ENCODE assay signal across 8 mouse cellular contexts in the genomic region with DNA sequence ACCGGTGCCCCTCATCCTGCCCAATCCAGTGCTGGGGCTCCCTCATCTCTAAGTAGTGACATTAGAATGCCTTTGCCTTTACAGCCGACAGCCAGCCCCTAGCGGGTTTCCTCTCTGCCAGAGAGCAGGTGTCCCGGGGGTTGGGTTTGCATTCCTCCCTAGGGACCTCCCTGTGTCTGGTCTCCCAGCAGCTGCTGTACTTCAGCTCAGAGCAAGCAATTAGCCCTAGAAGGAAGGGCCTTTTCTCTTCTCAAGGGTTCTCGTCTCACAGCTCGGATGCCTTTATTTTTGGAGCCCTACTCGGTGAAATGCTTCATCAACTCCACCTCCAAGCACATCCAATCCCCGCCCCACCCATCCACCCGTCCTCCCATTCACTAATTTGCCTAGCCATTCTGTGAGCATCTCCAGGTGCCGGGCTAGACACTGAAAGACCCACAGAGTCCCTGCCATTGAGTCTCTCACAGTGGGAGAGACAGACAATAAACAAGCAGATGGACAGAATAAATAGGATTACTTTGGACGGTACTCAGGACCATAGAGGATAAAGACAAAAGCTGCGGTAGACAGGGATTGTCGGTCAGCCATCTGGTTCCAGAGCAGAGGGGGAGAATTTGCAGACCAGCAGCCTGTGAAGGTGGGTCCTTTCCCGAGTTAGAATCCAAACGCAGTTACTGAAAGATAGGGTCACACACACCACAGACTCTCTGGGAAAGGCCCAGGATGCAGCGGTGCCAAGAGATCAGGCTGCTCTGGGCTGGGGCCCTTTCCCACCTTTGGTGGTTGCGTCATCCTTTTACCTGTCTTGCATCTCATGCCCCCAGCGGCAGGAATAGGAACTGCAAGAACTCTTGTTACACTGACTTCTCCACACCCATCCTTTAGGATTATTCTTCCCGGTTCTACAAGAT. TPM values are rescaled to one million over a fixed set of nuclear protein-coding genes. Genes with fewer than 3 reads are reported as not detected.
A peak's percentile ranks its signal among the peaks of the same experiment; 100 is the strongest.
DNase-seq lines count a peak whose midpoint lies in the region; ATAC-seq and TF ChIP-seq lines count a peak whose summit lies in the region.

No protein-coding gene starts in this region.

- no peaks in the 10 kb centered on the region for H3K9me3 ChIP-seq in kidney, embryonic 14.5 days (ENCODE audit: control insufficient read depth, low read length)
- H3K9me3 ChIP-seq in liver, postnatal 0 days (ENCODE audit: low read length) = no peaks in the 10 kb centered on the region

- WGBS in kidney, embryonic 14.5 days = 40% methylated on average over 19 of the region's 19 CpGs
- WGBS in liver, postnatal 0 days (ENCODE audit: insufficient replicate concordance) = 34% methylated on average over 19 of the region's 19 CpGs

- no peak overlapping the region for H3K27ac ChIP-seq in kidney, embryonic 14.5 days (ENCODE audit: low read depth, low read length)
- 0 out of 2 replicates have a peak overlapping the region, but pooled peaks have one; percentile 16 for H3K27ac ChIP-seq in liver, postnatal 0 days (ENCODE audit: low read depth)

- H3K4me1 ChIP-seq in kidney, embryonic 14.5 days (ENCODE audit: control insufficient read depth, insufficient read depth, low read length) = 0 out of 2 replicates have a peak, but pooled peaks cover 3% of the 10 kb centered on the region
- 0 out of 2 replicates have a peak, but pooled peaks cover 4% of the 10 kb centered on the region for H3K4me1 ChIP-seq in liver, postnatal 0 days (ENCODE audit: insufficient read depth)

- peak; percentile 65 for DNase-seq in kidney, adult 18-20 months
- peak; percentile 38 for DNase-seq in MN1 (ENCODE audit: low spot score)
- peak; percentile 78 to 86 for DNase-seq in cerebellum, postnatal 36 days
- DNase-seq in heart, postnatal 4 days = peak; percentile 66
- DNase-seq in liver, postnatal 0 days = peak; percentile 69
- peak; percentile 70 for DNase-seq in right cerebral cortex, postnatal 14 days

- TF ChIP-seq CTCF in liver, postnatal 0 days (IDR thresholded peaks at IDR 0.05; ENCODE audit: low read depth) = peak; percentile 76

- no peak overlapping the region for H3K4me3 ChIP-seq in kidney, embryonic 14.5 days (ENCODE audit: low read length)
- H3K4me3 ChIP-seq in liver, postnatal 0 days (ENCODE audit: low read depth, low read length) = no peak overlapping the region

- no peaks in the 10 kb centered on the region for H3K27me3 ChIP-seq in kidney, embryonic 14.5 days (ENCODE audit: control insufficient read depth, insufficient read depth, low read length)
- no peaks in the 10 kb centered on the region for H3K27me3 ChIP-seq in liver, postnatal 0 days (ENCODE audit: insufficient read depth, low read length)

- no peak overlapping the region for H3K9ac ChIP-seq in kidney, embryonic 14.5 days (ENCODE audit: low read depth, low read length)
- H3K9ac ChIP-seq in liver, postnatal 0 days (replicated peaks) = no peak overlapping the region

- ATAC-seq in kidney, embryonic 14.5 days (ENCODE audit: low FRiP score, low TSS enrichment) = no peak
- ATAC-seq in liver, postnatal 0 days = peak; percentile 39; the same call in 1 of the 2 replicates
- ATAC-seq in monocyte, adult 5-6 weeks (replicated peaks; ENCODE audit: insufficient number of reproducible peaks, low FRiP score, low TSS enrichment, poor library complexity, severe bottlenecking) = no peak

- H3K4me2 ChIP-seq in kidney, embryonic 14.5 days (replicated peaks; ENCODE audit: low read depth, low read length) = no peak overlapping the region
- H3K4me2 ChIP-seq in liver, postnatal 0 days (ENCODE audit: low read depth, low read length) = 0 out of 2 replicates have a peak overlapping the region, but pooled peaks have one; percentile 6

- no peaks in the 10 kb centered on the region for H3K36me3 ChIP-seq in kidney, embryonic 14.5 days (ENCODE audit: control insufficient read depth, insufficient read depth, low read length)
- no peaks in the 10 kb centered on the region for H3K36me3 ChIP-seq in liver, postnatal 0 days (replicated peaks; ENCODE audit: insufficient read depth, low read length)

- no peak for TF ChIP-seq EP300 in liver, postnatal 0 days (IDR thresholded peaks at IDR 0.05; ENCODE audit: low read depth)

RNA-seq across cellular contexts. Expression of gene Cplx2, which starts 48.5 kb away (rescaled TPM):
- polyA plus RNA-seq in kidney, embryonic 14.5 days (2014; fragmentation: Nextera tagmentation; extraction: Ambion mirVana) = 4.5 and 6.4 TPM in 2 replicates
- total RNA-seq in heart, postnatal 4 days (2021) = 10 to 100 TPM; 12.6 to 12.7 TPM
- polyA plus RNA-seq in liver, postnatal 0 days (2015; fragmentation: Nextera tagmentation; extraction: Ambion mirVana) = 0.89 and 0.97 TPM in 2 replicates
- total RNA-seq in monocyte, adult 5-6 weeks (2017) = 0.19 to 0.85 TPM in 2 of 3 replicates, not detected in the other
